Mouse (Mus musculus): ENCODE results near the gene Vma21. TPM values are rescaled to one million over a fixed set of nuclear protein-coding genes. Genes with fewer than 3 reads are reported as not detected.

Vma21 gene
- polyA plus RNA-seq (2017; shearing (Covaris generic)), result 33.6 TPM

DNA sequence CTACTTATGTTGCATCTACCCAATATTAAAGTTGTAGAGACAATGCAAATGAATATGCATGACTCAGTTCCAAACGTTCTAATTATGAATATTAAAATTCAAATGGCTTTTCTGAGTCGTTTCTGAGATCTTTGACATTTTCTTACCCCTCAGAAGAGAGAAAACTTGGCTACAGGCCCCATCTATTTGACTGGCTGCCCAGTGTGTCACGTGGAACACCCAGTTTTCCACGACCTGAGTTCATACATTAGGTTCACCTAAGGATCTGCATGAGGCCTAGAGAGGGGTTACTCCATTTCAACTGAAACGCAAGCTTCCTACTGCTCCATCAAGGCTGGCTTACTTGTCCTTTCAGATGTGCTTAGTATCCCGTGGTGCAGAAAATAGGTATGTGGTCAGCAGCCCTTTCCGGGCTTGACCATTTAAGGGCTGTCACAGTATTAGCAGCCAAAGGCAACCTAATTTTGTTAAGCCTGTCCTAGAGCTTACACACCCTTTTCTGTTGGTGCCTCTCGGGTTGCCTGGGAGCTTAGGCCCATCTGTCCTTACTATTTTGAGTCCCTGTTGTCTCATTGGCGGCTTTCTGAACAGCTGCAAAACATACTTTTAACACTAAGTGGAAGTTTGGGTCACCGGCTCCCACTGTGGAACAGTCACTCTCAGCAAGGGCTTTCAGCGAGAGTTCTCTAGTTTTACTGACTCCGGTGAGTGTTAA is at the start of gene Vma21:
Gene Vma21, plus strand, starts transcription at position 294 of the 715 bp plus-strand sequence.

Other genes with a start within 250 kb of the Vma21 start
- gene Gpr50, start 152.3 kb upstream of the Vma21 start, polyA plus RNA-seq (2017; shearing (Covaris generic)), result not detected
- 0.13 TPM for gene Gm1141, start 105.1 kb downstream of the Vma21 start, polyA plus RNA-seq (2017; shearing (Covaris generic))
- gene Prrg3, start 146.7 kb downstream of the Vma21 start, polyA plus RNA-seq (2017; shearing (Covaris generic)), result not detected
- gene Fate1, start 157.1 kb downstream of the Vma21 start, polyA plus RNA-seq (2017; shearing (Covaris generic)), result not detected
- not detected for gene Cnga2, start 175.9 kb downstream of the Vma21 start, polyA plus RNA-seq (2017; shearing (Covaris generic))